Mouse (Mus musculus): ENCODE results near the gene Gstp3. TPM values are rescaled to one million over a fixed set of nuclear protein-coding genes. Genes with fewer than 3 reads are reported as not detected.

Gene Gstp3
- total and polyA plus RNA-seq, 3 experiments: 1.4 TPM; not detected in 2

GRCm38 (mm10) chr19:4066877-4067276 lies 7.5 kb upstream of the Gstp3 start:
- no peak overlapping the region for H3K4me3 ChIP-seq (replicated peaks in 1 of 3; ENCODE audit: low read depth in 2 of 3, low read length in 2 of 3, poor library complexity in 1 of 3)
- H3K9ac ChIP-seq (ENCODE audit: insufficient read depth, low read depth): no peak overlapping the region
- H3K36me3 ChIP-seq (replicated peaks in 1 of 2; ENCODE audit: control insufficient read depth in 1 of 2, insufficient read depth in 1 of 2, low read length in 1 of 2): no peaks in the 10 kb centered on the region
- H3K9me3 ChIP-seq (replicated peaks; ENCODE audit: low read length): no peaks in the 10 kb centered on the region
- in situ Hi-C loops (cut with MboI; ENCODE audit: low pct_ligation_motif_present, low pct_unique_long_range_greater_than_20kb, low sequenced_read_pairs) (no loop called here), dilution Hi-C loops (cut with MboI; ENCODE audit: extremely low pct_ligation_motif_present, extremely low pct_unique_long_range_greater_than_20kb, low sequenced_read_pairs) (no loop called here)
- no peak for TF ChIP-seq PAX5 (IDR thresholded peaks at IDR 0.05; ENCODE audit: low read length)
- TF ChIP-seq NELFE (IDR thresholded peaks at IDR 0.05; ENCODE audit: low read depth, low read length): no peak
- TF ChIP-seq HCFC1 (IDR thresholded peaks at IDR 0.05; ENCODE audit: low read depth, low read length): no peak
- no peak for TF ChIP-seq ZMIZ1 (IDR thresholded peaks at IDR 0.05; ENCODE audit: low read depth, low read length)
- TF ChIP-seq MAZ (IDR thresholded peaks at IDR 0.05; ENCODE audit: low read depth, low read length): no peak
- TF ChIP-seq CHD2 (IDR thresholded peaks at IDR 0.05; ENCODE audit: low read length): no peak
- TF ChIP-seq MYC (IDR thresholded peaks at IDR 0.05; ENCODE audit: low read depth, low read length): no peak
- no peak for TF ChIP-seq USF1 (IDR thresholded peaks at IDR 0.05; ENCODE audit: low read depth, low read length)
- TF ChIP-seq MAX (IDR thresholded peaks at IDR 0.05; ENCODE audit: low read length): no peak
- TF ChIP-seq RAD21 (IDR thresholded peaks at IDR 0.05; ENCODE audit: low read depth, low read length): no peak
- TF ChIP-seq CHD1 (IDR thresholded peaks at IDR 0.05; ENCODE audit: low read depth, low read length): no peak
- TF ChIP-seq CTCF (conservative IDR thresholded peaks at IDR 0.05 in 1 of 2, IDR thresholded peaks at IDR 0.05 in 1 of 2; ENCODE audit: low read depth in 2 of 2, low read length in 2 of 2): no peak
- TF ChIP-seq BHLHE40 (IDR thresholded peaks at IDR 0.05; ENCODE audit: low read depth, low read length): no peak
- TF ChIP-seq UBTF (IDR thresholded peaks at IDR 0.05; ENCODE audit: low read depth, low read length): no peak
- no peak for TF ChIP-seq SMC3 (IDR thresholded peaks at IDR 0.05; ENCODE audit: low read depth, low read length)
- TF ChIP-seq TCF12 (IDR thresholded peaks at IDR 0.05; ENCODE audit: low read depth, low read length): no peak
- TF ChIP-seq EP300 (IDR thresholded peaks at IDR 0.05; ENCODE audit: low read length): no peak
- TF ChIP-seq ZC3H11A (IDR thresholded peaks at IDR 0.05; ENCODE audit: low read depth, low read length): no peak
- TF ChIP-seq JUN (IDR thresholded peaks at IDR 0.05; ENCODE audit: insufficient read depth, low read depth, low read length): no peak
- no peaks in the 10 kb centered on the region for H3K79me2 ChIP-seq (replicated peaks; ENCODE audit: control insufficient read depth, extremely low read depth, insufficient read depth, poor library complexity, severe bottlenecking)
- H3K27me3 ChIP-seq (replicated peaks): peaks cover 4% of the 10 kb centered on the region
- H3K27ac ChIP-seq (ENCODE audit: insufficient read depth, low read depth): no peak overlapping the region
- H3K4me2 ChIP-seq (ENCODE audit: insufficient read depth, low read depth, poor library complexity, severe bottlenecking): no peak overlapping the region
- no peaks in the 10 kb centered on the region for H3K4me1 ChIP-seq (ENCODE audit: control insufficient read depth in 1 of 2, insufficient read depth in 2 of 2)
- DNase-seq (ENCODE audit: extremely low read depth): no peak

DNA sequence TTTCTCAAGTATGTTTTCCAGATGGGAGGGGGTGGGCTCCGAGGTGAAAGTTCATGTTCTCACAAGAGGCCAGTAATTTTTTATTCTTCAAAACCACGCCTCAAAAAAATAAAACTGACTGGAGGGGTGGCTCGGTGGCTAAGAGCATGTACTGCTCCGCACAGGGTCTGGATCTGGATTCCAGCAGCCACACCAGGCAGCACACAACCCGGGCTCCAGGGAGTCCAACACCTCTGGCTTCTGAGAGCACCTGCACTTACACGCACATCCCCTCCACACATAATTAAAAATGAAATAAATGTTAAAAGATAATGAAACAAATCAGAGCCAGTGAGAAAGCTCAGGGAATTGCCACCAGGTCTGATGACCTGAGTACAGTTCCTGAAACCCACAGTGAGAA lies 6.9 kb upstream of the Gstp3 start:
- dilution Hi-C loops (cut with MboI; ENCODE audit: extremely low pct_ligation_motif_present, extremely low pct_unique_long_range_greater_than_20kb, low sequenced_read_pairs): no loop called here
- in situ Hi-C loops (cut with MboI; ENCODE audit: low pct_ligation_motif_present, low pct_unique_long_range_greater_than_20kb, low sequenced_read_pairs): no loop called here
- H3K4me1 ChIP-seq (ENCODE audit: control insufficient read depth in 1 of 2, insufficient read depth in 2 of 2): no peaks in the 10 kb centered on the region
- H3K79me2 ChIP-seq (replicated peaks; ENCODE audit: control insufficient read depth, extremely low read depth, insufficient read depth, poor library complexity, severe bottlenecking): no peaks in the 10 kb centered on the region
- no peak overlapping the region for H3K9ac ChIP-seq (ENCODE audit: insufficient read depth, low read depth)
- H3K36me3 ChIP-seq (replicated peaks in 1 of 2; ENCODE audit: control insufficient read depth in 1 of 2, insufficient read depth in 1 of 2, low read length in 1 of 2): no peaks in the 10 kb centered on the region
- no peak overlapping the region for H3K27ac ChIP-seq (ENCODE audit: insufficient read depth, low read depth)
- no peak for DNase-seq (ENCODE audit: extremely low read depth)
- peaks cover 3% of the 10 kb centered on the region for H3K27me3 ChIP-seq (replicated peaks)
- H3K4me3 ChIP-seq (replicated peaks in 1 of 3; ENCODE audit: low read depth in 2 of 3, low read length in 2 of 3, poor library complexity in 1 of 3): no peak overlapping the region
- TF ChIP-seq SIN3A (IDR thresholded peaks at IDR 0.05; ENCODE audit: low read length) (no peak), POLR2A (IDR thresholded peaks at IDR 0.05; ENCODE audit: low read depth, low read length) (no peak), ELF1 (IDR thresholded peaks at IDR 0.05; ENCODE audit: low read depth, low read length) (no peak), PAX5 (IDR thresholded peaks at IDR 0.05; ENCODE audit: low read length) (no peak), GABPA (IDR thresholded peaks at IDR 0.05; ENCODE audit: insufficient replicate concordance, low read depth, low read length) (no peak), TCF12 (IDR thresholded peaks at IDR 0.05; ENCODE audit: low read depth, low read length) (no peak), MAFK (IDR thresholded peaks at IDR 0.05; ENCODE audit: insufficient replicate concordance, low read length) (no peak), TBP (conservative IDR thresholded peaks at IDR 0.05; ENCODE audit: low read depth, low read length) (no peak), KAT2A (IDR thresholded peaks at IDR 0.05; ENCODE audit: insufficient replicate concordance, low read length) (no peak), MAX (IDR thresholded peaks at IDR 0.05; ENCODE audit: low read length) (no peak), EP300 (IDR thresholded peaks at IDR 0.05; ENCODE audit: low read length) (no peak), JUND (conservative IDR thresholded peaks at IDR 0.05; ENCODE audit: low read depth, low read length) (no peak), CHD1 (IDR thresholded peaks at IDR 0.05; ENCODE audit: low read depth, low read length) (no peak), E2F4 (IDR thresholded peaks at IDR 0.05; ENCODE audit: insufficient replicate concordance, low read depth, low read length) (no peak), RAD21 (IDR thresholded peaks at IDR 0.05; ENCODE audit: low read depth, low read length) (no peak), CHD2 (IDR thresholded peaks at IDR 0.05; ENCODE audit: low read length) (no peak), NRF1 (IDR thresholded peaks at IDR 0.05; ENCODE audit: low read depth, low read length) (no peak), HCFC1 (IDR thresholded peaks at IDR 0.05; ENCODE audit: low read depth, low read length) (no peak), NELFE (IDR thresholded peaks at IDR 0.05; ENCODE audit: low read depth, low read length) (no peak), MXI1 (IDR thresholded peaks at IDR 0.05; ENCODE audit: low read depth, low read length) (no peak)
- H3K4me2 ChIP-seq (ENCODE audit: insufficient read depth, low read depth, poor library complexity, severe bottlenecking): no peak overlapping the region
- no peaks in the 10 kb centered on the region for H3K9me3 ChIP-seq (replicated peaks; ENCODE audit: low read length)

All from CH12.LX (cell line).